Mouse (Mus musculus): ENCODE results near the gene Osbpl3. TPM values are rescaled to one million over a fixed set of nuclear protein-coding genes. Genes with fewer than 3 reads are reported as not detected.

The Osbpl3 gene
- total and polyA plus RNA-seq, 2 experiments from 2014 or later = 3.6 to 5.6 TPM

- no peak overlapping the region for H3K4me3 ChIP-seq (ENCODE audit: low read length)
- no peaks in the 10 kb centered on the region for H3K27me3 ChIP-seq (ENCODE audit: insufficient read depth, low read length)
- H3K9me3 ChIP-seq (ENCODE audit: low read length) = no peaks in the 10 kb centered on the region
- no peaks in the 10 kb centered on the region for H3K36me3 ChIP-seq (ENCODE audit: insufficient read depth, low read length)
- no peaks in the 10 kb centered on the region for H3K4me1 ChIP-seq (ENCODE audit: insufficient read depth, low read length)
- DNase-seq (ENCODE audit: low spot score) (no peak), ATAC-seq (no peak)
- no peak overlapping the region for H3K9ac ChIP-seq (replicated peaks; ENCODE audit: low read length)
- WGBS = 75% methylated on average over 5 of the region's 5 CpGs
- H3K27ac ChIP-seq = no peak overlapping the region
- no peak for TF ChIP-seq CTCF (IDR thresholded peaks at IDR 0.05; ENCODE audit: low read depth)
- H3K4me2 ChIP-seq (ENCODE audit: low read depth, low read length) = no peak overlapping the region
Observed at GRCm38 (mm10) chr6:50366724-50367123, 89.3 kb downstream of the Osbpl3 start.

GRCm38 (mm10) chr6:50366319-50366718 lies 89.7 kb downstream of the Osbpl3 start:
- no peaks in the 10 kb centered on the region for H3K36me3 ChIP-seq (ENCODE audit: insufficient read depth, low read length)
- WGBS = 94% methylated on average over 7 of the region's 7 CpGs
- H3K27me3 ChIP-seq (ENCODE audit: insufficient read depth, low read length) = no peaks in the 10 kb centered on the region
- ATAC-seq (no peak), DNase-seq (ENCODE audit: low spot score) (no peak)
- no peak overlapping the region for H3K9ac ChIP-seq (replicated peaks; ENCODE audit: low read length)
- H3K27ac ChIP-seq = no peak overlapping the region
- no peak overlapping the region for H3K4me2 ChIP-seq (ENCODE audit: low read depth, low read length)
- no peak for TF ChIP-seq CTCF (IDR thresholded peaks at IDR 0.05; ENCODE audit: low read depth)
- no peaks in the 10 kb centered on the region for H3K4me1 ChIP-seq (ENCODE audit: insufficient read depth, low read length)
- no peak overlapping the region for H3K4me3 ChIP-seq (ENCODE audit: low read length)
- H3K9me3 ChIP-seq (ENCODE audit: low read length) = no peaks in the 10 kb centered on the region

- DNase-seq (ENCODE audit: low spot score) (no peak), ATAC-seq (no peak)
- TF ChIP-seq CTCF (IDR thresholded peaks at IDR 0.05; ENCODE audit: low read depth) = no peak
- WGBS = 93% methylated on average over 8 of the region's 8 CpGs
- H3K9ac ChIP-seq (replicated peaks; ENCODE audit: low read length) = no peak overlapping the region
- no peaks in the 10 kb centered on the region for H3K4me1 ChIP-seq (ENCODE audit: insufficient read depth, low read length)
- no peak overlapping the region for H3K4me2 ChIP-seq (ENCODE audit: low read depth, low read length)
- no peaks in the 10 kb centered on the region for H3K9me3 ChIP-seq (ENCODE audit: low read length)
- no peaks in the 10 kb centered on the region for H3K36me3 ChIP-seq (ENCODE audit: insufficient read depth, low read length)
- no peak overlapping the region for H3K27ac ChIP-seq
- no peaks in the 10 kb centered on the region for H3K27me3 ChIP-seq (ENCODE audit: insufficient read depth, low read length)
- H3K4me3 ChIP-seq (ENCODE audit: low read length) = no peak overlapping the region
Observed at GRCm38 (mm10) chr6:50364364-50364763, 91.6 kb downstream of the Osbpl3 start.

GRCm38 (mm10) chr6:50363385-50363784 lies 92.6 kb downstream of the Osbpl3 start:
- ATAC-seq = no peak
- WGBS = 92% methylated on average over 5 of the region's 5 CpGs
- Histone ChIP-seq H3K4me3 (ENCODE audit: low read length) (no peak overlapping the region), H3K9ac (replicated peaks; ENCODE audit: low read length) (no peak overlapping the region), H3K36me3 (ENCODE audit: insufficient read depth, low read length) (no peaks in the 10 kb centered on the region), H3K9me3 (ENCODE audit: low read length) (no peaks in the 10 kb centered on the region), H3K27ac (no peak overlapping the region), H3K4me1 (ENCODE audit: insufficient read depth, low read length) (no peaks in the 10 kb centered on the region; the same call in 1 of the 2 replicates), H3K4me2 (ENCODE audit: low read depth, low read length) (no peak overlapping the region), H3K27me3 (ENCODE audit: insufficient read depth, low read length) (no peaks in the 10 kb centered on the region)
- no peak for TF ChIP-seq CTCF (IDR thresholded peaks at IDR 0.05; ENCODE audit: low read depth)
- DNase-seq (ENCODE audit: low spot score) = no peak

GRCm38 (mm10) chr6:50362704-50363261 lies 93.2 kb downstream of the Osbpl3 start:
- Histone ChIP-seq H3K27ac (no peak overlapping the region), H3K4me1 (ENCODE audit: insufficient read depth, low read length) (peaks cover 1% of the 10 kb centered on the region; the same call in 1 of the 2 replicates), H3K4me3 (ENCODE audit: low read length) (no peak overlapping the region), H3K36me3 (ENCODE audit: insufficient read depth, low read length) (no peaks in the 10 kb centered on the region), H3K9ac (replicated peaks; ENCODE audit: low read length) (no peak overlapping the region), H3K4me2 (ENCODE audit: low read depth, low read length) (no peak overlapping the region), H3K9me3 (ENCODE audit: low read length) (no peaks in the 10 kb centered on the region), H3K27me3 (ENCODE audit: insufficient read depth, low read length) (no peaks in the 10 kb centered on the region)
- ATAC-seq = no peak
- no peak for TF ChIP-seq CTCF (IDR thresholded peaks at IDR 0.05; ENCODE audit: low read depth)
- no peak for DNase-seq (ENCODE audit: low spot score)
- WGBS = 67% methylated on average over 4 of the region's 4 CpGs

- no peak for ATAC-seq
- Histone ChIP-seq H3K4me2 (ENCODE audit: low read depth, low read length) (no peak overlapping the region), H3K4me1 (ENCODE audit: insufficient read depth, low read length) (peaks cover 3% of the 10 kb centered on the region; the same call in 1 of the 2 replicates), H3K27me3 (ENCODE audit: insufficient read depth, low read length) (no peaks in the 10 kb centered on the region), H3K36me3 (ENCODE audit: insufficient read depth, low read length) (no peaks in the 10 kb centered on the region), H3K9me3 (ENCODE audit: low read length) (no peaks in the 10 kb centered on the region), H3K4me3 (ENCODE audit: low read length) (no peak overlapping the region), H3K9ac (replicated peaks; ENCODE audit: low read length) (no peak overlapping the region), H3K27ac (no peak overlapping the region)
- DNase-seq (ENCODE audit: low spot score) = no peak
- WGBS = 69% methylated on average over 9 of the region's 9 CpGs
- no peak for TF ChIP-seq CTCF (IDR thresholded peaks at IDR 0.05; ENCODE audit: low read depth)
Observed at GRCm38 (mm10) chr6:50362196-50362595, 93.8 kb downstream of the Osbpl3 start.

GRCm38 (mm10) chr6:50358104-50358679 lies 97.8 kb downstream of the Osbpl3 start:
- TF ChIP-seq CTCF (IDR thresholded peaks at IDR 0.05; ENCODE audit: low read depth) = no peak
- H3K36me3 ChIP-seq (ENCODE audit: insufficient read depth, low read length) = no peaks in the 10 kb centered on the region
- no peaks in the 10 kb centered on the region for H3K27me3 ChIP-seq (ENCODE audit: insufficient read depth, low read length)
- H3K9me3 ChIP-seq (ENCODE audit: low read length) = no peaks in the 10 kb centered on the region
- H3K27ac ChIP-seq = 0 out of 2 replicates have a peak overlapping the region, but pooled peaks have one; percentile 11
- ATAC-seq (peak; percentile 65; the same call in 1 of the 2 replicates), DNase-seq (ENCODE audit: low spot score) (peak; percentile 54)
- H3K9ac ChIP-seq (replicated peaks; ENCODE audit: low read length) = no peak overlapping the region
- H3K4me1 ChIP-seq (ENCODE audit: insufficient read depth, low read length) = peaks cover 14% of the 10 kb centered on the region
- H3K4me3 ChIP-seq (ENCODE audit: low read length) = no peak overlapping the region
- WGBS = 40% methylated on average over 16 of the region's 16 CpGs
- no peak overlapping the region for H3K4me2 ChIP-seq (ENCODE audit: low read depth, low read length)

Data from hindbrain, postnatal 0 days (tissue).